Mouse (Mus musculus): ENCODE data around the gene Klhl42. TPM values are rescaled to one million over a fixed set of nuclear protein-coding genes. Genes with fewer than 3 reads are reported as not detected.

Klhl42 gene
- total RNA-seq (2023), result 10 to 100 TPM; 13.8 to 15.9 TPM

DNA sequence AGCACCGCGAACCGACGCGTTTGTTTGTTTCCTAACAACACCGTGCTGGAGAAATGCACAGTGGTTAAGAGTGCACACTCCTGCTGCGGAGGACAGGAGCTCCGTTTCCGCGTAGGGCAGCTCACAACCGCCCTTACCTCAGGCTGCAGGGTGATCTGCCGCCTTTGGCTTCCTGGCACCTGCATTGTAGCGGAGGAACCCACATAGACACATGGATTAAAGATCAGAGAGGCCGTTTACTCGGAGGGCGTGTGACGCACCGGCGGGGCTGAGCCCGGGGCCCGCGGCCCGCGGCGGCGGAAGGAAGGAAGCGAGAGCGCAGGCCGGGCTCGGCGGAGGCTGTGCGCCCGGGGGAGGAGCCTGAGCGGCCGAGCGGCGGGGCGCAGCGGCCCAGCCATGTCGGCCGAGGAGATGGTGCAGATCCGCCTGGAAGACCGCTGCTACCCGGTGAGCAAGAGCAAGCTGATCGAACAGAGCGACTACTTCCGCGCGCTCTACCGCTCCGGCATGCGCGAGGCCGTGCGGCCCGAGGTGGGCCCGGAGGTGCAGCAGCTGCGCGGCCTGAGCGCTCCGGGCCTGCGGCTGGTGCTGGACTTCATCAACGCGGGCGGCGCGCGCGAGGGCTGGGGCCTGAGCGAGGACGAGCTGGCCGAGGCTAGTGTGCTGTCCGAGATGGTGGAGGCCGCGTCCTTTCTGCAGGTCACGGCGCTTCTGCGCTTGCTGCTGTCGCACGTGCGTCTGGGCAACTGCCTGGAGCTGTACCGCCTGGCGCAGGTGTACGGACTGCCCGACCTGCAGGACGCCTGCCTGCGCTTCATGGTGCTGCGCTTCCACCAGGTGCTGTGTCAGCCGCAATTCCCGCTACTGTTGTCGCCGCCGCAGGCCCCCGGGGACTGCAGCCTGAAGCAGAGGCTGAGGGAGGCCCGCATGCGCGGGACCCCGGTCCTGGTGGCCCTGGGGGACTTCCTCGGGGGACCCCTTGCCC is at the start of gene Klhl42:
Gene Klhl42 (plus strand): TSS at position 244 of the 985 bp plus-strand sequence.

DNA sequence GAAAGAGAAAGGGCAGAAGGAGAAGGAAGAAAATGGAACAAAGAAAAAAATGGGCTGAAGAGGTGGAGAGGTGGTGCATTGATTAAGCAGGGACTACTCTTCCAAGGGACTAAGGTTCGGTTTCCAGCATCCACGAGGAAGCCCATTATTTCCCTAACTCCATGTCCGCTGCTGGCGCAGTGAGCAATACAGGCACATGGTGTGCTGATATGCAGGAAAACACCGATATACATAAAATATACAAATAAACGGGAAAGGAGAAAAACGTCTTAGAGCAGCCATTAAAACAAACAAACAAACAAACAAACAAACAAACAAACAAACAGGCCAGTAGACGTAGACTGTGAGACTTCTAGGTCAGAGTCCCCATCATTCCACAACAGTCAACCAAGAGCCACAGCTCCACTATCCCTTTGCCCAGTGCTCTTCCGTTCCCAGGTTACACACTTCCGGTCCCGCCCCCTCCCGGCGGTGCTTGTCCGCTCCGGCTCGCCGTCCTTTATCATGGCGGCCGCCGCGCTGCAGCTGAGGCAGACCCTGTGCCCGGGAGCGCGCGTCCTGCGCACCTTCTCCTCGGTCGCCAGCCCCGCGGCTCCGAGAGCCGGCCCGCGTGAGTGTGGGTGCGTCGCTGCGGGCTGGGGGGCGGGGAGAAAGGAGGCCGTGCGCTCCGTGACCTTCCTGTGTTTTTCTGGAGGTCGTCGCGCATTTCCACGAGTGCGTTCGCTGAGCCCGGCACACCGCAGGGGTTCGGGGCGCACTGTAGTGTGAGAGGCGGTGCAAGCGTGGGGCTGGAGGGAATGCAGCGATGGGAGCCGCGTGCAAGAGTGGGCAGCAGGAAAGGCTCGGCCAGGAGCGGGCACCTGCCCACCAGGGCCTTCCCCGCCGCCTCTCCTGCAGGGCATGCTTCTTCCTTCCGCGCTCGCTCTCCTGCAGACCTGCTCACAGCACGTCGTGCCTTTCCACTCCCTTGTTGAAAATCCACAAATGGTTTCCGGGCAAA is 48.6 kb upstream of the Klhl42 start, which contains the start of gene Mrps35:
Gene Mrps35 (plus strand): TSS at position 474 of the 1,000 bp plus-strand sequence.

DNA sequence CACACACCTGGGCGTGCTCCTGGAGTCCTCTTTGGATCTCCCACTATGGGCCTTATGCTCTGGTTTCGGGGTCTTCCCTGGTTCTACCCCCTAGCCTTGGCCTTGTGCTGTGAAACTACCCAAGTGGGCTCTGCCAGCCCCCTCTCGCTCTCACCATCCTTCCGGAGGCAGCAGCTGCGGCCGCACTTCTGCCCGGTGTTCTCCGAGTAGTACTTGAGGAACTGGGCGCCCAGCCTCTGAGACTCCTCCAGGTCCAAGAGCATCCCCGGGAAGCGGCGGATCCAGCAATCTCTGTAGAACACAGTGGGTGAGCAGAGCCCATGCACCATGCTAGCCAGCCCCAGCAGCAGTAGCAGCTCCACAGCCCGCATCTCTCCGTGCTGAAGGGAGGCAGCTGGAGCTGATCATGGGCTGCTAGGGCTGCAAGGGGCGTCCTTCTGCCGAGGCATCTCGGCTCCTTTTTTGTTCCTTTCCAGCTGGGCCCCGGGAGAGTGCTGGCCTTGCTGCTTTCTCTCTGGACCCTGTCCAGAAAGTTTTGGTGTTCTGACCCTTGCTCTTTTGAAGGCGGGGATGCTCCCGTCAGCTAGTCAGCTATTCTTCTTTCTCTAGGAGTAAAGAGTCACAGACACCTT is 4.5 kb upstream of the Klhl42 start, which contains the start of gene Mansc4:
Gene Mansc4 (minus strand): TSS at position 439 of the 632 bp plus-strand sequence.

Other genes with a start within 250 kb of the Klhl42 start
- not detected for gene Smco2, start 241.3 kb upstream of the Klhl42 start, total RNA-seq (2023)
- gene Ppfibp1, start 202.9 kb upstream of the Klhl42 start, total RNA-seq (2023), result 10 to 100 TPM; 10.5 to 10.9 TPM
- not detected for gene 1700034J05Rik, start 137.0 kb upstream of the Klhl42 start, total RNA-seq (2023)
- 1 to 10 TPM in 1 of 2 experiments, under 1 TPM in 1; 0.32 to 1.8 TPM for gene Rep15, start 58.8 kb upstream of the Klhl42 start, total RNA-seq (2023)
- 10 to 100 TPM; 45.5 to 69.6 TPM for gene Mrps35, start 48.6 kb upstream of the Klhl42 start, total RNA-seq (2023)
- not detected for gene Mansc4, start 4.3 kb upstream of the Klhl42 start, total RNA-seq (2023)
- not detected for gene Pthlh, start 172.8 kb downstream of the Klhl42 start, total RNA-seq (2023)

All from T-cell, adult 66 days (primary cell).